Mouse (Mus musculus): ENCODE measurements around the gene Gm48551.

- TF ChIP-seq EP300 (optimal IDR thresholded peaks at IDR 0.05) (no peak), CTCF (IDR thresholded peaks at IDR 0.05; ENCODE audit: low read depth) (no peak)
These were observed 20.5 kb downstream of the Gm48551 start for GRCm38 (mm10) chr10:81404720-81405119.
